Mouse (Mus musculus): Measurements from ENCODE around the gene Tbc1d23. TPM values are rescaled to one million over a fixed set of nuclear protein-coding genes. Genes with fewer than 3 reads are reported as not detected.

Gene Tbc1d23
- polyA plus RNA-seq, 1 experiment from 2014 or later: 20.5 TPM

- Histone ChIP-seq H3K4me1 (ENCODE audit: control insufficient read depth, insufficient read depth, low read length) (no peaks in the 10 kb centered on the region), H3K9ac (ENCODE audit: low read depth, low read length) (no peak overlapping the region), H3K4me2 (no peak overlapping the region), H3K27me3 (ENCODE audit: control insufficient read depth, insufficient read depth, low read length) (no peaks in the 10 kb centered on the region), H3K36me3 (ENCODE audit: control insufficient read depth, insufficient read depth, low read length) (no peaks in the 10 kb centered on the region), H3K27ac (ENCODE audit: low read depth, low read length) (no peak overlapping the region), H3K9me3 (replicated peaks; ENCODE audit: control insufficient read depth, low read length) (no peaks in the 10 kb centered on the region), H3K4me3 (ENCODE audit: low read depth, low read length) (no peak overlapping the region)
- no peak for ATAC-seq (replicated peaks; ENCODE audit: insufficient number of reproducible peaks, low FRiP score, low TSS enrichment)
- WGBS (ENCODE audit: insufficient replicate concordance): 84% methylated on average over 13 of the region's 13 CpGs
Observed at GRCm38 (mm10) chr16:57259356-57260083, 28.2 kb upstream of the Tbc1d23 start.

- Histone ChIP-seq H3K4me3 (ENCODE audit: low read depth, low read length) (no peak overlapping the region), H3K36me3 (ENCODE audit: control insufficient read depth, insufficient read depth, low read length) (no peaks in the 10 kb centered on the region), H3K4me2 (no peak overlapping the region), H3K9ac (ENCODE audit: low read depth, low read length) (no peak overlapping the region), H3K9me3 (replicated peaks; ENCODE audit: control insufficient read depth, low read length) (0 out of 2 replicates have a peak, but pooled peaks cover 2% of the 10 kb centered on the region), H3K4me1 (ENCODE audit: control insufficient read depth, insufficient read depth, low read length) (peaks cover 10% of the 10 kb centered on the region), H3K27me3 (ENCODE audit: control insufficient read depth, insufficient read depth, low read length) (no peaks in the 10 kb centered on the region), H3K27ac (ENCODE audit: low read depth, low read length) (peak overlapping the region; percentile 57)
- ATAC-seq (replicated peaks; ENCODE audit: insufficient number of reproducible peaks, low FRiP score, low TSS enrichment): no peak
- 43% methylated on average over 7 of the region's 7 CpGs for WGBS (ENCODE audit: insufficient replicate concordance)
Observed at GRCm38 (mm10) chr16:57251589-57252421, 20.5 kb upstream of the Tbc1d23 start.

GRCm38 (mm10) chr16:57250991-57251390 is 19.7 kb upstream of the Tbc1d23 start:
- H3K36me3 ChIP-seq (ENCODE audit: control insufficient read depth, insufficient read depth, low read length): no peaks in the 10 kb centered on the region
- WGBS (ENCODE audit: insufficient replicate concordance): 82% methylated on average over 4 of the region's 4 CpGs
- peaks cover 10% of the 10 kb centered on the region for H3K4me1 ChIP-seq (ENCODE audit: control insufficient read depth, insufficient read depth, low read length)
- ATAC-seq (replicated peaks; ENCODE audit: insufficient number of reproducible peaks, low FRiP score, low TSS enrichment): no peak
- 0 out of 2 replicates have a peak, but pooled peaks cover 2% of the 10 kb centered on the region for H3K9me3 ChIP-seq (replicated peaks; ENCODE audit: control insufficient read depth, low read length)
- H3K4me3 ChIP-seq (ENCODE audit: low read depth, low read length): no peak overlapping the region
- H3K9ac ChIP-seq (ENCODE audit: low read depth, low read length): no peak overlapping the region
- no peak overlapping the region for H3K4me2 ChIP-seq
- H3K27me3 ChIP-seq (ENCODE audit: control insufficient read depth, insufficient read depth, low read length): no peaks in the 10 kb centered on the region
- H3K27ac ChIP-seq (ENCODE audit: low read depth, low read length): no peak overlapping the region

- no peak overlapping the region for H3K4me3 ChIP-seq (ENCODE audit: low read depth, low read length)
- no peak overlapping the region for H3K9ac ChIP-seq (ENCODE audit: low read depth, low read length)
- H3K36me3 ChIP-seq (ENCODE audit: control insufficient read depth, insufficient read depth, low read length): no peaks in the 10 kb centered on the region
- peaks cover 10% of the 10 kb centered on the region for H3K4me1 ChIP-seq (ENCODE audit: control insufficient read depth, insufficient read depth, low read length)
- H3K9me3 ChIP-seq (replicated peaks; ENCODE audit: control insufficient read depth, low read length): 0 out of 2 replicates have a peak, but pooled peaks cover 2% of the 10 kb centered on the region
- ATAC-seq (replicated peaks; ENCODE audit: insufficient number of reproducible peaks, low FRiP score, low TSS enrichment): no peak
- no peak overlapping the region for H3K4me2 ChIP-seq
- 89% methylated on average over 4 of the region's 4 CpGs for WGBS (ENCODE audit: insufficient replicate concordance)
- H3K27me3 ChIP-seq (ENCODE audit: control insufficient read depth, insufficient read depth, low read length): no peaks in the 10 kb centered on the region
- H3K27ac ChIP-seq (ENCODE audit: low read depth, low read length): no peak overlapping the region
Observed at GRCm38 (mm10) chr16:57247464-57247863, 16.2 kb upstream of the Tbc1d23 start.

GRCm38 (mm10) chr16:57246596-57246995 is 15.3 kb upstream of the Tbc1d23 start:
- 74% methylated on average over 3 of the region's 3 CpGs for WGBS (ENCODE audit: insufficient replicate concordance)
- H3K36me3 ChIP-seq (ENCODE audit: control insufficient read depth, insufficient read depth, low read length): no peaks in the 10 kb centered on the region
- H3K9me3 ChIP-seq (replicated peaks; ENCODE audit: control insufficient read depth, low read length): 0 out of 2 replicates have a peak, but pooled peaks cover 2% of the 10 kb centered on the region
- H3K4me2 ChIP-seq: no peak overlapping the region
- H3K4me1 ChIP-seq (ENCODE audit: control insufficient read depth, insufficient read depth, low read length): peaks cover 2% of the 10 kb centered on the region
- no peak overlapping the region for H3K9ac ChIP-seq (ENCODE audit: low read depth, low read length)
- H3K4me3 ChIP-seq (ENCODE audit: low read depth, low read length): no peak overlapping the region
- H3K27ac ChIP-seq (ENCODE audit: low read depth, low read length): no peak overlapping the region
- H3K27me3 ChIP-seq (ENCODE audit: control insufficient read depth, insufficient read depth, low read length): no peaks in the 10 kb centered on the region
- ATAC-seq (replicated peaks; ENCODE audit: insufficient number of reproducible peaks, low FRiP score, low TSS enrichment): no peak

- Histone ChIP-seq H3K4me3 (ENCODE audit: low read depth, low read length) (no peak overlapping the region), H3K27ac (ENCODE audit: low read depth, low read length) (no peak overlapping the region), H3K9ac (ENCODE audit: low read depth, low read length) (no peak overlapping the region), H3K4me1 (ENCODE audit: control insufficient read depth, insufficient read depth, low read length) (no peaks in the 10 kb centered on the region; the same call in 1 of the 2 replicates), H3K36me3 (ENCODE audit: control insufficient read depth, insufficient read depth, low read length) (no peaks in the 10 kb centered on the region), H3K4me2 (no peak overlapping the region), H3K9me3 (replicated peaks; ENCODE audit: control insufficient read depth, low read length) (no peaks in the 10 kb centered on the region), H3K27me3 (ENCODE audit: control insufficient read depth, insufficient read depth, low read length) (no peaks in the 10 kb centered on the region)
- WGBS (ENCODE audit: insufficient replicate concordance): 7% methylated on average over 6 of the region's 6 CpGs
- ATAC-seq (replicated peaks; ENCODE audit: insufficient number of reproducible peaks, low FRiP score, low TSS enrichment): no peak
Observed at GRCm38 (mm10) chr16:57243858-57244248, 12.5 kb upstream of the Tbc1d23 start.

GRCm38 (mm10) chr16:57243205-57243857 is 12.0 kb upstream of the Tbc1d23 start:
- Histone ChIP-seq H3K27ac (ENCODE audit: low read depth, low read length) (no peak overlapping the region), H3K27me3 (ENCODE audit: control insufficient read depth, insufficient read depth, low read length) (no peaks in the 10 kb centered on the region), H3K4me3 (ENCODE audit: low read depth, low read length) (no peak overlapping the region), H3K4me2 (no peak overlapping the region), H3K4me1 (ENCODE audit: control insufficient read depth, insufficient read depth, low read length) (no peaks in the 10 kb centered on the region; the same call in 1 of the 2 replicates), H3K36me3 (ENCODE audit: control insufficient read depth, insufficient read depth, low read length) (no peaks in the 10 kb centered on the region), H3K9ac (ENCODE audit: low read depth, low read length) (no peak overlapping the region), H3K9me3 (replicated peaks; ENCODE audit: control insufficient read depth, low read length) (no peaks in the 10 kb centered on the region)
- no peak for ATAC-seq (replicated peaks; ENCODE audit: insufficient number of reproducible peaks, low FRiP score, low TSS enrichment)
- 53% methylated on average over 10 of the region's 10 CpGs for WGBS (ENCODE audit: insufficient replicate concordance)

GRCm38 (mm10) chr16:57242857-57243204 is 11.5 kb upstream of the Tbc1d23 start:
- Histone ChIP-seq H3K27ac (ENCODE audit: low read depth, low read length) (no peak overlapping the region), H3K4me1 (ENCODE audit: control insufficient read depth, insufficient read depth, low read length) (no peaks in the 10 kb centered on the region; the same call in 1 of the 2 replicates), H3K27me3 (ENCODE audit: control insufficient read depth, insufficient read depth, low read length) (no peaks in the 10 kb centered on the region), H3K9ac (ENCODE audit: low read depth, low read length) (no peak overlapping the region), H3K9me3 (replicated peaks; ENCODE audit: control insufficient read depth, low read length) (no peaks in the 10 kb centered on the region), H3K36me3 (ENCODE audit: control insufficient read depth, insufficient read depth, low read length) (no peaks in the 10 kb centered on the region), H3K4me3 (ENCODE audit: low read depth, low read length) (no peak overlapping the region), H3K4me2 (no peak overlapping the region)
- ATAC-seq (replicated peaks; ENCODE audit: insufficient number of reproducible peaks, low FRiP score, low TSS enrichment): no peak
- 85% methylated on average over 5 of the region's 5 CpGs for WGBS (ENCODE audit: insufficient replicate concordance)
